Mouse (Mus musculus): ENCODE results near the gene Myrip.
"Not testable (repeated sequence)": the region's sequence is repeated elsewhere in the genome, so short reads cannot be mapped to it uniquely, and the experiment has no call there.

Gene Myrip

GRCm38 (mm10) chr9:120301213-120301612 is at the start of gene Myrip:
Gene Myrip (plus strand): TSS chr9:120301513.
- DNase-seq, result not testable (repeated sequence)

GRCm38 (mm10) chr9:120259805-120260204 is 41.5 kb upstream of the Myrip start:
- no peak for DNase-seq

GRCm38 (mm10) chr9:120263994-120264393 is 37.3 kb upstream of the Myrip start:
- DNase-seq, result no peak

GRCm38 (mm10) chr9:120273083-120273482 is 28.2 kb upstream of the Myrip start:
- no peak for DNase-seq

GRCm38 (mm10) chr9:120275226-120275625 is 26.1 kb upstream of the Myrip start:
- no peak for DNase-seq

- no peak for DNase-seq
Observed at GRCm38 (mm10) chr9:120281147-120281546, 20.2 kb upstream of the Myrip start.

- DNase-seq, result no peak
Observed at GRCm38 (mm10) chr9:120282461-120283047, 18.8 kb upstream of the Myrip start.

- DNase-seq, result no peak
Observed at GRCm38 (mm10) chr9:120283556-120283955, 17.8 kb upstream of the Myrip start.

- no peak for DNase-seq
Observed at GRCm38 (mm10) chr9:120288011-120288410, 13.3 kb upstream of the Myrip start.

GRCm38 (mm10) chr9:120290375-120290774 is 10.9 kb upstream of the Myrip start:
- DNase-seq, result no peak

- no peak for DNase-seq
Observed at GRCm38 (mm10) chr9:120292488-120292887, 8.8 kb upstream of the Myrip start.

- peak; percentile 18 for DNase-seq
Observed at GRCm38 (mm10) chr9:120295527-120295926, 5.8 kb upstream of the Myrip start.

GRCm38 (mm10) chr9:120296938-120297337 is 4.4 kb upstream of the Myrip start:
- DNase-seq, result no peak

GRCm38 (mm10) chr9:120299429-120299828 is 1.9 kb upstream of the Myrip start:
- no peak for DNase-seq

- DNase-seq, result no peak
Observed at GRCm38 (mm10) chr9:120302980-120303452, 1.7 kb downstream of the Myrip start.

GRCm38 (mm10) chr9:120303453-120304299 is 2.4 kb downstream of the Myrip start:
- DNase-seq, result peak; percentile 81

GRCm38 (mm10) chr9:120304300-120305137 is 3.2 kb downstream of the Myrip start:
- DNase-seq, result peak; percentile 49

- DNase-seq, result no peak
Observed at GRCm38 (mm10) chr9:120315171-120315570, 13.9 kb downstream of the Myrip start.

- DNase-seq, result no peak
Observed at GRCm38 (mm10) chr9:120319099-120319498, 17.8 kb downstream of the Myrip start.

- DNase-seq, result no peak
Observed at GRCm38 (mm10) chr9:120320573-120320972, 19.3 kb downstream of the Myrip start.

GRCm38 (mm10) chr9:120322702-120323426 is 21.6 kb downstream of the Myrip start:
- DNase-seq, result no peak

GRCm38 (mm10) chr9:120331048-120331447 is 29.7 kb downstream of the Myrip start:
- DNase-seq, result not testable (repeated sequence)

- no peak for DNase-seq
Observed at GRCm38 (mm10) chr9:120338172-120338571, 36.9 kb downstream of the Myrip start.

All from cerebellum, adult 8-10 months (tissue).